Mouse (Mus musculus) erythroblast, embryonic 14.5 days (primary cell): ENCODE results near the gene Prelp. TPM values are rescaled to one million over a fixed set of nuclear protein-coding genes. Genes with fewer than 3 reads are reported as not detected.

Source experiments
- H3K27me3 ChIP-seq: 2 replicates; pipeline ENCODE4 v1.6.1; 2012; ENCODE audit warnings: inconsistent platforms; ENCODE audit not compliant: control insufficient read depth
- H3K36me3 ChIP-seq: 2 replicates; pipeline ENCODE4 v1.6.1; 2012; ENCODE audit warnings: mild to moderate bottlenecking, inconsistent platforms; ENCODE audit not compliant: control insufficient read depth
- H3K4me1 ChIP-seq: 2 replicates; pipeline ENCODE4 v1.6.1; 2012; ENCODE audit warnings: inconsistent platforms; ENCODE audit not compliant: control insufficient read depth
- H3K4me3 ChIP-seq: replicated peaks from 2 replicates; pipeline ENCODE3; 2012; ENCODE audit warnings: moderate library complexity, mild to moderate bottlenecking, inconsistent platforms
- H3K9me3 ChIP-seq: 2 replicates; pipeline ENCODE4 v1.6.1; 2012; ENCODE audit warnings: low read length, inconsistent platforms, mixed read lengths; ENCODE audit not compliant: control insufficient read depth
- GATA1 ChIP-seq: IDR thresholded peaks from 2 replicates; pipeline ENCODE4 v1.6.1; 2012; ENCODE audit warnings: low read length, inconsistent platforms, mixed read lengths
- TAL1 ChIP-seq: IDR thresholded peaks from 3 replicates; pipeline ENCODE4 v1.6.1; 2012; ENCODE audit warnings: low read length, inconsistent platforms, mixed read lengths
- polyA plus RNA-seq: library from polyadenylated mRNA; stranded (reverse); fragments of >175 nt; gene quantifications from 2 replicates; pipeline ENCODE4 v1.2.3, GENCODE M21; 2012

The Prelp gene
- polyA plus RNA-seq, 1 experiment = not detected

DNA sequence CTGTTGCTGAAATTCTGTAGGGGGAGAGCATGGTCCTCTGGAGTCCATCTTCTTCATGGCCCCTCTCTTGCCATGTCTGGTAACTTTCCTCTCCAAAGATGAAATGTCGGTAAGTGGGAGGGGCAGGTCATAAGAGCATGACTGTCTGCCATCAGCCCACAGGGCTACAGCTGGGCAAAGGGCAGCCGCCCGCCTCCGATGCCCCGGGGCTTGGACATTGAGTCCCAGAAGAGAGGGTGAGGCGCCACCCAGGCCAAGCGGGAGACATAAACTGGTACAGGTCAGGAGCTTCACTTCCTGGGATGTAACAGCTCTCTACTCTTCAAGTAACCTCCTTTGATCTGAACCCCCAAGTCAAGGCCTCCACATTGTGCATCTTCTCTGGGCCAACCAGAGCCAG lies 44.3 kb downstream of the Prelp start:
- Histone ChIP-seq H3K9me3 (no peaks in the 10 kb centered on the region), H3K27me3 (peaks cover 3% of the 10 kb centered on the region), H3K4me3 (no peak overlapping the region), H3K4me1 (peaks cover 18% of the 10 kb centered on the region), H3K36me3 (no peaks in the 10 kb centered on the region)
- TF ChIP-seq GATA1 (no peak), TAL1 (no peak)

DNA sequence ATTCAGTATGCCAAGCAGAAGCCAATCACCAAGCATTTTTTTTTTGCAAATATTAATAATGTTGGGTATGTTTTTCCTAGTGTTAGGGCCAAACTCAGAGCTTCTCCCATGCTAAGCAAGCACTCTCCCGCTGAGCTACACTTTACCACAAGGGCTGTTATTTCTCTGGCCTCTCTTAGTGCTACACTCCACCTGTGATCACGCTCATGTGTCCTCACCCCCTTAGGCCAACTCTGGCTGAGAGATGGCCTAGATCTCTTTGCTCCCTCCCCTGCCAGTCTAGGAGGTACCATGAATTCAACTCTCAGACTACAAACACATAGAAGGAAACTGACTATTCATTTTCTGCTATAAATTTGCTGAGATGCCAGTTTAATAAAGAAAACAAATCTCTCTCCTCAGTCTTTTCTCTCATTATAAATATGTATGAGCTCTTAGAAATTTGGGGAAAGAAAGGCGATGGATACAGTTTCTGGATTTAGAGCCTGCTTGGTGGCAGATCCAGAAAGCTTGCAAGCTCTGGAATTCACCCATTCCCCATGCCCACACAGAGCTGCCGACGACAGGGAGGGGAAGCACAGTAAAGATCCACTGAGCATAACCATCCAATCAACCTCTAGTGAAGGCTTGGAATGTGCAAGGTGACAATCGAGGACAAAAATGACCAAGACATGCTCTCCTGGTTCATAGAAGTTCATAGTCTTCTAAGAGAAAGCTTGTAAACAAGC lies 48.0 kb downstream of the Prelp start:
- TF ChIP-seq TAL1 (no peak), GATA1 (no peak)
- Histone ChIP-seq H3K4me3 (no peak overlapping the region), H3K4me1 (peaks cover 6% of the 10 kb centered on the region), H3K9me3 (no peaks in the 10 kb centered on the region), H3K27me3 (peaks cover 6% of the 10 kb centered on the region; the same call in 1 of the 2 replicates), H3K36me3 (no peaks in the 10 kb centered on the region)

DNA sequence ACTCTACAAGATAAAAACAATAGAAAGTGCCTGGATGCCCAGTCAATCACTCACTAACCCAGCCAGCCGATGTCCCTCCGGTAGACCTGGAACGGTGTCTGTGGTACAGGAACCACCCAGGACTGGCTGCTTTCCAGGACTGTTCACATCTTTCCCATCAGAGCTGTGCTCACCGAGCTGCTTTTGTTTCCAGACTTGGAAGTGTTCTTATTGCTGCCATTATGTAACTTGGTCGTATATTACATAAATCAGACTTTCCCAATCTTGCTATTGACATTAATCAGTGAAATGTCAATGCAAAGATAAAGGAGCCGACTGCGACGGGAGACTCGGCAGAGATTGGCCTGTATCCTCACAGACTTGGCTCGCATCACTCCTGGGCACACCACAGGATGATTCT lies 50.0 kb downstream of the Prelp start:
- Histone ChIP-seq H3K4me1 (no peaks in the 10 kb centered on the region; the same call in 1 of the 2 replicates), H3K36me3 (no peaks in the 10 kb centered on the region), H3K27me3 (peaks cover 6% of the 10 kb centered on the region; the same call in 1 of the 2 replicates), H3K9me3 (no peaks in the 10 kb centered on the region), H3K4me3 (no peak overlapping the region)
- TF ChIP-seq TAL1 = no peak
- no peak for TF ChIP-seq GATA1

DNA sequence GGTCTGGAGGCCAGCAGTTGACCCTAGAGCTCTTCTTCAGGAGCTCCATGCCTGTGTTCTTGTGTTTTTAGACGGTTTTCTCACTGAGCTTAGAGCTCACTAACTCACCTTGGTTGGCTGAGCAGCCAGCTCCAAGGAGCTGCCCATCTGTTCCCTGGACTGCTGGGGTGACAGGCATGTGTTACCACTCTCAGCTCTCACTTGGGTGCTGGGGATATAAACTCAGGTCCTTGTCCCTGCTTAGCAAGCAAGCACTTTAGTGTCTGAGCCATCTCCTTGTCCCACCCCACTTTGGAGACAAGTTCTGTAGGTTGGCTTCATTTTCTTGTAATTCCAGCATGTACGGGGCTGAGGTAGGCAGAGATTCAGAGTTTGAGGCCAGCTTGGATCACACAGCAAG lies 52.0 kb downstream of the Prelp start:
- H3K4me1 ChIP-seq = no peaks in the 10 kb centered on the region; the same call in 1 of the 2 replicates
- no peaks in the 10 kb centered on the region for H3K9me3 ChIP-seq
- H3K4me3 ChIP-seq = no peak overlapping the region
- H3K36me3 ChIP-seq = no peaks in the 10 kb centered on the region
- H3K27me3 ChIP-seq = peaks cover 6% of the 10 kb centered on the region; the same call in 1 of the 2 replicates
- TF ChIP-seq GATA1 (no peak), TAL1 (no peak)

DNA sequence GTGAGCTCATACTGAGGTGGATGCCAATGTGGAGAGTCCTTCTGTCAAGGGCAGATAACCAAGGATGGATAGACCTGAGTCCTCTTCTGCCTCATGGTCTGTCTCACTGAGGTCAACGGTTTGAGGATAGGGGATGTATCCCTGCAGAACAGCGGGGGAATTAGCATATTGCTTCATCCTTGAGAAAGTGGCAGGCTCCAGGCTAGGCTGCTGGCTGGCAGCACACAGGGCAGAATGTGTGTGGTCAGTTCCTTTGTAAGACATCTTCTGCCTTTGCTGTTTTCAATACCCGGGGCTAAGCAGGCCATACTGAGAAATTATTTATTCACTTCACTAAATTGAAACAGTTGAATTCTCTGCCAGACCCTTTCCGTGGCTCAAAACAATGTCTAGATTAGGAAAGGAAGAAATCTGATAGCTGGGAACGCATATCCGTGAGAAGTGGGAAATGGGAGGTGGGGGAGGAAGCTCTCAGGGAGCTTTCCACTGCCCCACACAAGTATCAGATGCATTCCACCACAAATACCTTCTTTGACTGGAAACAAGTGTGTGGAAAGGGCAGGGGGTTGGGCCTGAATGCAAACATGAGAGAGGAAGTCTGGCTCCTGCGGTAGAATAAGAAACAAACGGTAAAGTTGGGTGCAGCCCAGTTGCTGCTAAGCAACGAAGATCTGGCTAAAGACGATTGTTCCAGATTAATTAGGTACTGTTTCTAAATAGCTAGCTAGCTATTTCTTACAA lies 57.8 kb downstream of the Prelp start:
- TF ChIP-seq TAL1 = no peak
- no peak for TF ChIP-seq GATA1
- Histone ChIP-seq H3K4me1 (peaks cover 26% of the 10 kb centered on the region), H3K4me3 (no peak overlapping the region), H3K27me3 (peaks cover 9% of the 10 kb centered on the region), H3K36me3 (no peaks in the 10 kb centered on the region), H3K9me3 (no peaks in the 10 kb centered on the region)

DNA sequence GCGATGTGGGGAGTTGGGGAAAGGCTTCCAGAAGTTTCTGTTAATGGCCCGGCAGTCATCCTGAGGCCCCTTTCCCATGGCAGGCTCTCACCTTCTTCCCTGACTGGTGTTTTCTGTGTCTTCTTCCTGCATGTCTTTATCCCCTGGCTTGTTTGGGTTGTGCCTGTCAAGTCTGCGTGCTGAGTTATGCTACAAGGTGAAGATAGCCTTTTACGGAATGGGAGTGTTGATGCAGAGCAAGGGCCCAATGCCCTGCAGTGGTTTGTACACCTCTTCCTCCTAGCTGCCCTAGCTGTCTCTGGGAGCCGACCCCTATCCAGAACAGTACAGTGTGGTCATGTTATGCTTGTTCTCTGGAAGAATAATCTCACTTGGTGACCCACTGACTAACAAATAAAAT lies 60.2 kb downstream of the Prelp start:
- H3K27me3 ChIP-seq = peaks cover 30% of the 10 kb centered on the region
- no peak overlapping the region for H3K4me3 ChIP-seq
- H3K4me1 ChIP-seq = peaks cover 41% of the 10 kb centered on the region
- no peaks in the 10 kb centered on the region for H3K9me3 ChIP-seq
- TF ChIP-seq GATA1 (no peak), TAL1 (no peak)
- no peaks in the 10 kb centered on the region for H3K36me3 ChIP-seq

Other genes with a start within 250 kb of the Prelp start
- gene Lax1, start 231.3 kb downstream of the Prelp start, polyA plus RNA-seq = 0.03 and 0.04 TPM in 2 replicates
- gene Atp2b4, start 120.4 kb downstream of the Prelp start, polyA plus RNA-seq = 6.4 and 7.7 TPM in 2 replicates
- gene Optc, start 13.4 kb downstream of the Prelp start, polyA plus RNA-seq = not detected in 2 replicates
- not detected in 2 replicates for gene Fmod, start 115.8 kb upstream of the Prelp start, polyA plus RNA-seq
- gene Btg2, start 157.7 kb upstream of the Prelp start, polyA plus RNA-seq = 13.2 and 14.8 TPM in 2 replicates
- not detected in 2 replicates for gene Chit1, start 189.8 kb upstream of the Prelp start, polyA plus RNA-seq